Mouse (Mus musculus): ENCODE results near the gene Ccdc13.

Gene Ccdc13

DNA sequence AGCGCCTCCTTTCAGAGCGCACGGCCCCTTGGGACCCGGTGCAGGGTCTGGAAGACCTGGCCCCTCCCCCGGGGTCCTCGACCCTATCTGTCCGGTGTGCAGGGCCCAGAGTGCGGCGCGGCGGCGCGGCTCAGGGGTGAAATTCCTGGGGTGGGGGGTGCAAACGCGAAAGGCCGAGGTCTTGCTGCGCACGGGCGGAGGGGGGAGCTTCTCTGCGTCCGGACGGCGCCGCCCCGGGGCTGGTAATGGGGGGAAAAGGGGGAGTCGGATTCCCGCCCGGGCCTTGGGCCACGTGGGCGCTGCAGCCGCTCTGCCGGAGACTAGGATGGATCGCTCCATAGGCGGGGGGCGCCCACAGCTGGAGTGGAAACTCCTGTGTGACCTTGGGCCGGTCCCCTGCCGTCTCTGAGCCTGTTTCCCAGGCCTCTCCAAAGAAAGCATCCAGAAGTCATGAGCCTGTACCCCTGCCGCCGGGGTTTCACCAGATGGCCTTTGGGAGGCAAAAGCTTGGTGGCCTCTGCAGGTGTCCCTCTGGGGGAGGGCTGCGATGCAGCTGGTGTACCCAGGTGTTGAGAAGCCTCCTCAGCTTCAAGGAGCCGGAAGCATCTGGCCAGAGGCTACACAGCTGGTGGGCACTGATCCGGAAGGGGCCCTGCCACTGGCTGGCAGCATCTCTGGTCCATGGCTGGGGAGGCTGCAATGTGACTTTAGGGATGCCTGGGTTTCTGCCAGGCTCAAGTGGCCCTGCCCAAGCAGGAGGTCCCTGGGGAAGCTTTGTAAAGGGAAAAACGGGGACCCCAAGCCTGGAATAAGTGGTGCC lies 78.8 kb downstream of the Ccdc13 start:
- peak; percentile 15 for DNase-seq (ENCODE audit: low read depth, low spot score)

DNA sequence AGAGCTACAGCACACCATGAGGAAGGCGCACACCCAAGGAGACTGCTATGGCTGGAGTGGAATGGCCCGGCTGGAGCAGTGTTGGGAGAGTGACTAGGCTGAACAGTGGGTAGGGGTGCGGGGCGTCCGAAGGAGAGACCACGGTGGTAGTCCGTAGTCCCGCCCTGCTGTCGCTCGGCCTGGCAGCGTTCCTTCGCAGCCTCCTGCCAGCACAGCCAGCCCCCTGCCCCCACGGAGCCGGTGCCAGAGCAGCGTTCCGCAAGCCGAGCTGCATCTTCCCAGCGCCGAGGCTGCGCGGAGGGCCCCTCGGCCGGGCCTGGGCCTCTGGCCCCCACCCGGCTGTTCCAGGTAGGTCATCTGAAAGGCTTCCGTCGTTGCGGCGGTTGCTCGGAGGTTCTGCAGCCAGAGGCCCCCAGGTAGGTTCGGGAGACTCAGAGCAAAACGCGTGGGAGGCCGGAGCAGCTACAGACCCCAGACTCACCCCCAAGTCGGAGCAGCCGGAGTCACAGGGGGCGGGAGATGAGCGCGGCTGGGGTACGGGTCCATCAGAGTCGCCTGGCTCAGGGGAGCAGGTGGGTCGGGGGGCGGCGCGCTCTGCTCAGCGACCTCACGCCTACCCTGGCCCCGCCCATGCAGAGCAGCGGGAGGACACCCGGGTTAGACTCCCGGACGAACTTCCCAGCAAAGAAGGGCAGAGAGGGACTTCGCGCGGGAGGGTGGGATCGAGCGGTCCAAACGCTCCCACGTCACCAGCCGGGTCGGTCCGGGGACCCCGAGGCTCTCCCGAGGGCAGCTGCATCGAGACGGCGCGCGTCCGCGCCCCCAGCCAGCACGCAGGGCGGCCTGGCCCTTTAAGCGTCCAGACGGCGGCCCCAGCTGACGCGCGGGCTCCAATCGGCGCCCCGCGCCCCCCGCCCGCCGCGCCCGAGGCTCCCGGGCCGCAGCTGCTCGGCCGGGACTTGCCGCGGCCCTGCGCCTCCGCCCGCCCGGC lies 79.9 kb downstream of the Ccdc13 start, which contains the start of gene Zfp651:
Zfp651 (plus strand) TSS at position 240 of the 991 bp plus-strand sequence.
- DNase-seq (ENCODE audit: low read depth, low spot score), result peak; percentile 30

DNA sequence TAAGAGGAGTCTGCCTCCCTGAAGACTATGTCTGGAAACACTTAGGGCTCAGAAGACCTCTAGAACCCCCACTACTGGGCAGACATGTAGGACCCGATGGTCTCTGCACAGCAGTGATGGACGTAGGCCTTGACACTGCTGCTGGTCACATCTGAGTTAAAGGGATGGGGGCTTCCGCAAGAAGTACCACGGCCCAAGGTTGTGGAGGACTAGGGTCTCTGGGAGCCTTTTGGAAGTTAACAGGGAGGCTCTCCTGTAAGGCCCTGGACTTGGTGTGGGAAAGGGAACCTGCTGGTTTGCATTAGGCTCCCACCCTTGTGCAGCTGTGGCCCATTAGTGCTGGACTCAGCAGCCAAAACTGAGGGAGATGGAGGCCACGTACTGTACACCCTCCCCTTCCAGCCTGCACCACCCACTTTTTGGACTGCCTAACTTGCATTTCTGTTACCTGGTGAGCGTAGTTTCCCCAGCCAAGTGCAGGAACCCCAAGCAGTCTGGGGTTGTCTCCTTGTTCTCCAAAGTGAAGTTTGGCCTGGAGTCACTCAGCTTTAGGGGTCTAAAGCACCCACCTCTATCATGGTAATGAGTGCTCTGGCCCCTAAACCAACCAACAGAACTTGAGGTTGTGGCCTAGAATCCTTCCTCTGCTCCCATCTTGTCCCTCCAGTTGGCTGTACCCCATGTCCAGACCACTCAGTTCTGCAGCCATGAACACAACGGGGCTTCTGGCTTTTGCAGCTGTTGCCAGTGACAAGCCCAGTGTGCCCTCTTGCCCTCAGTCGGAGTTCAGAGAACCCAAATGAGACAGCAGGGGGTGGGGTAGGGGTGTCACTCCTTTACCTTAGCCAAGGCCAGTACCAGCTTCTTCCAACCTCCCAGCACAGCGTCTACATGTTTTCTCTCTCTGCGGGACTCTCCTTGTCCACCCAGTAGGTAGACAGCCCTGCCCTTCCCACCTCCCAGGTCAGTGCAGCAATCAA lies 81.1 kb downstream of the Ccdc13 start:
- DNase-seq (ENCODE audit: low read depth, low spot score), result peak; percentile 22

DNA sequence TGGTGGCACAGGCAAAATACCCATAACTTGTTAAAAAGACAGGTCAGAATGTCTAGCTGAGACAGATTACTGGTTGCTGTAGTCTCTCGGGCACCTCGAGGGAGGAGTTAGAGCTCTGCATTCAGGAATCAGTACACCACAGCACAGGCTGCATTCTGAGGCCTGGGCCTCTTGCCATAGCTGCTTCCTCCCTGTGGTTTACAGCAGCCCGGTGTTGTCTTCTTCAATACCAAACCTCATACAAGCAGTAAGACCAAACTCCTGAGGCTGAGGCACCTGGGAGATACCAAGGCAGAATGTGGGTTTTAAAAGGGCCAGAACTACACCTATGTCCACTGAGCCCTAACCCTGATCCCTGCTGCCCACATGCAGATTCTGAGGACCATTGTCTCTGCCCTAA lies 81.8 kb downstream of the Ccdc13 start:
- peak; percentile 51 for DNase-seq (ENCODE audit: low read depth, low spot score)

DNA sequence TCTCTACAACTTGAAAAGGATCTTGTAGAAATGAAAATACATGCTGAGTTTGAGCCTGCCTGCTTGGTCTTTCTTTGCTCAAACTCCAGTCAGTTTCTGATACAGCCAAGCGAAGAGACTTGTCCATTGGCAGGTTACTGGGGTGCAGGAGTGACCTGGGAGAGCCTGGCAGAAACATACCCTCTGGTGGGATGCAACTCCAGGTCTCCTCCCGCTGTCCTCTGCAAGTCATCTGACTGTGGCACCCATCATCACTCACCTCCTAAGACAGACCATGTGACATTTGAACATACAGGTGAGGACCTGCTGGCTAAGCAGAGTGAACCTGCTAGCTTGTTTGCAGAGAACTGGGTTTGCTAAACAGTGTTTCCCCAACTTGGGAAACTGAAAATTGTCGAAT lies 82.5 kb downstream of the Ccdc13 start:
- DNase-seq (ENCODE audit: low read depth, low spot score), result no peak

DNA sequence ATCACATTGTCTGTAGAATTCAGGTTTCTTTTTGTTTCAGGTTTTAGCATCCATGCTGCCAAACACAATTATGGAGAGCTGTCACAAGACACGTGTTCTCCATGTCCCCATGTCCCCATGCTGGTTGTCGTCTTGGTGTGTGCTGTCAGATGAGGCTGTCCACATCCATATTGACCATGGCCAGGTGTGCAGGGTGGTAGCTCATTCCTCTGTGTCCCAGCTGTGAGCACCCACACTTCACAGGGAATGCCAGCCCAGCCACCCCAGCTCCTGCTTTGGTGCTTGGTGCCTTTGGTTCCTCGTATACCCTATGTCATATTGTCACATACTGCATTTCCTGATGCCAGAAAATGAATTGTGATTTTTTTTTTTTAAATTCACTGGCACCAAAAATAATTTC lies 84.6 kb downstream of the Ccdc13 start:
- no peak for DNase-seq (ENCODE audit: low read depth, low spot score)

DNA sequence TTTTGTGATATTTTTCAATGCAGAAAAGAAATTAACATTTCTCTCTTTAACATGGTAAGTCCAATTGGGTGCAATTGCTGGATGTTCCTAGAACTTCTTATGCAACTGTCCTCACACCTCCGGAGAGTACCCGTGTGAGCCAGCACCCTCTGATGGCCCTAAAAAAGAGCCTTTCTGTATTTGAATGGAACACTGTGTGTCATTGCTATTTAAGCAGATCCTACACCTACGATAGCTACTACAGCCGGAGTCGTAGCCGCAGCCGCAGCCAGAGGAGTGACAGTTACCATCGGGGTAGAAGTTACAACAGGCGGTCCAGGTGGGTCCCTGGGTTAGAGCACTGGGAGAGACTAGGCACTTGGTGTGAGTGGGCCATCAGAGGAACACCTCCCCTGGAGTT lies 86.5 kb downstream of the Ccdc13 start:
- no peak for DNase-seq (ENCODE audit: low read depth, low spot score)

Data from CD4-positive, CD25-positive, alpha-beta regulatory T cell, adult 2 months (primary cell).